Mouse (Mus musculus) layer of hippocampus, adult 11-12 months (tissue): ENCODE data around the gene Synrg.

ENCODE experiments used
- DNase-seq: peaks from one replicate; pipeline ENCODE4 v3.0.0; 2022; ENCODE audit warnings: low spot score

Synrg gene

DNA sequence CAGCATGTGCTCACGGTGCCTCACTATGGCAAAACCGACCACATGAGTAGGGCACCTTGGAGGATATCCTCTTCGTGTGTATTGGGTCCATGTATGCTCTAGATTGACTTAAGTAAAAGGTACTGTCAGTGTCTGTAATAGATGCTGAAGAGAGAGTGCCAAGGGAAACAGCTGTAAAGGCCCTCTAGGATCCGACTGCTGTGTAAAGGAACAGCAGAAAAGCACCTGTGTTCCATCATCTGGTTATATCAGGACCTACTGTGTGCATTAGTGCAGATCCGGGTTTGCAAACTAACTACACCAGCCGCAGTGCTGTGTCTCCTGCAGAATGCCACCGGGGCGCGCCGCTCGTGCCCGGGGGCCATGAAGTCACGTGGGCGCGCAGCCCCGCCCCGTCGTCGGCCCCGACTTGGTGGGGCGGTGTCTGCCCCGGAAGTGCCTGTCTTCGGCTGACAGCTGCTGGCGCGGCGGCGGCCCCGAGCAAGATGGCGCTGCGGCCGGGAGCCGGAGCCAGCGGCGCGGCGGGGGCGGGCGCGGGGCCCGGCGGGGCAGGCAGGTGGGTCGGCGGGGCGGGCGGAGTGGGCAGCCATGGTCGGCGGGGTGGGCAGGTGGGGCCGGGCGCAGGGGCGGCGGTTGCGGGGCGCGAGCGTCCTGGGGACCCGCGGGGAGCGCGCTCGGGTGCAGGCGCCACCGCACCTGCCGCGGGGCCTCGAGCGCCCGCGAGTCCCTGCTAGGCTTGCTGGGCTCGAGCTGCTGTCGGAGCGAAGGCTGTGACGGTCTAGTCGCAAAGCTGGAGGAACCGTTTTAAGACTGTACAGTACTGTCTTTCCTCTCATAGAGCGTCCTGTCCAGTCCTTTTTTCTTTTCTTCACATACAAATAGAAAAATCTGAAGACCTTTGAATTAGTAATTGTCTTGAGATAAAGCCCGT lies at the start of gene Synrg:
TSS of gene Synrg (plus strand) at position 438 of the 931 bp plus-strand sequence.
- peak; percentile 92 for DNase-seq

DNA sequence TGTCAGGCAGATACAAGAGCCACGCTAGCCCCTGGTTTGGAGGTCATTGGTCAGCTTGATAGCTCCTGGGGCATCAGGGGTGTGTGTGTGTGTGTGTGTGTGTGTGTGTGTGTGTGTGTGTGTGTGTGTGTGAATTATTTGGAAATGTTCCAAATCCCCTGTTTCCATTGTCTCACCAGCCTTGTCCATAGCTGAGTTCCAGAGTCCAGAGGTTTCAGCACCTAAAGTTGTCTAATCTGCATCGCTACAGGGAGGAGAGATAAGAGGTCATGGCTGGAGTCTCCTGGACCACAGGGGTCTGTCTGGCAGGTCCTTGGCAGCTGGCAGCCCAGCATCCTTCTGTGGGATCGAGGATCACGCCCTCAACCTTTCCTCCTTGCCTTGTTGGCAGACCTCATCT lies 49.7 kb upstream of the Synrg start:
- no peak for DNase-seq

- DNase-seq = no peak
Measured at GRCm38 (mm10) chr11:83922600-83922999, 41.6 kb upstream of the Synrg start.

- DNase-seq = no peak
Measured at GRCm38 (mm10) chr11:83927097-83927496, 37.1 kb upstream of the Synrg start.

GRCm38 (mm10) chr11:83932506-83933106 lies 31.6 kb upstream of the Synrg start:
- no peak for DNase-seq

DNA sequence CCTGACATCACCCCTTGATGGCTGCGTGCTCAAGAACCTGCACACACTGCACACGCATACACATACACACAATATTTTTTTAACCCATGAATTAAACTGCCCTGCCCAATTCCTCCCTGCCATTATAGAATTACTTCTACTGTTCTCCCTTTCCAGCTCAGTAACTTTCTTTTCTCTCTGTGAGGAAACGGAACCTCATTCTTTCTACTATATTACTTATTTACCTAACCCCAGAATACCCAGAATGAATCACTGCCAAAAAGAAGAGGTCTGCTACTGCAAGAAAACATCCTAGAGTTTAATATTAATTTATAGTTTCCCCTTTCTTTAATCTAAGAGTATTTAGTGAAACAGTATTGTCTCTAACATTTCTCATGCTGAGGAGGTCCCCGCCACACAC lies 30.9 kb upstream of the Synrg start:
- DNase-seq = no peak

DNA sequence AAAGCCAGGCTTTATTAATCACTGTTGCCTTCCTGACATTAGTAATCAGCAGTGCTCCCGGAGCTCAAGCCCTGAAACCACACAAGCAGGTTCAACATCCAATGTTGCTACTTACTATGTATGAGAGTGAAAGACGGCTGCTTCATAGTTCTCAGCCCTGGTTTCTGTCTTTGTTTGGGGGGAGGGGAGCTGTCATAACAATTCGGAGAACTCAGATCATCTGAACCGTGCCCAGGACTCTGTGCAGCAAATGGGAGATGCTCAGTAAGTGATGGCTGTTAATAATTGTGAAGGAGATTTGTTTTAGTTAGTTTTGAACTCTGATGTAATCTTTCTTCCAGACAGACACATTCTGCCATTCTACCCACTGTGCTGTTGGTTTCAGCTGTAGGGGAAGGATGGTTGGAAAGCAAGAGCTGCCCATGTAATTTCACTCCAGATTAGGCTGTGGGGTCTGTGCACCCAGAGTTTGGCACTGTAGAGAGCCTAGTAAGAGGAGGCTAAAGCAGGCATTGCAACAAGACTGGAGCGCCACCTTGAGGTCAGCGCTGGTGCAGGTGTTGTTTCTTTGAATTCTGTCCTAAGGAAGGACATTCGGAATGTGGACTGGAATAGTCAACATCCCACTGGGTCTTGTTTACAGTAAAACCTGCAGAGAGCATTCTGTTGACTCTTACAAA lies 28.1 kb upstream of the Synrg start:
- DNase-seq = peak; percentile 84

DNA sequence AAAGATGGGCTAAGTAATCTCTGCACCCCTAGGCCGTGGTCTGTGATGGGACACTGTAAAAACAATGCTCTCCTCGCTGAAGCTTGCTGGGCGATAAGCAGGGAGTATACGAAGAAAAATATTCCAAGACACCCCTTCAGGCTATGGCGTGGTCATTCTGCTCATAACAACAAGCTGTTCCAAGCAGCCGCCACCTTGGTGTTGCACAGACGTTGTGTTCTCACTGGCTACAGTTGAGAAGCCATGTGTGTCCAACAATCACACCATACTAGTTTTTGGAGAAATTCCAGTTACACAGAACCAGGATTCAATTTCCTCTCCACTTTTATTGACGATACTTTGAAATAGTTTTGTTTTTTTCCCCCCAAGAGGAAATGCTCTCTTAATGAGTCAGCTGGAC lies 25.7 kb upstream of the Synrg start:
- no peak for DNase-seq

DNA sequence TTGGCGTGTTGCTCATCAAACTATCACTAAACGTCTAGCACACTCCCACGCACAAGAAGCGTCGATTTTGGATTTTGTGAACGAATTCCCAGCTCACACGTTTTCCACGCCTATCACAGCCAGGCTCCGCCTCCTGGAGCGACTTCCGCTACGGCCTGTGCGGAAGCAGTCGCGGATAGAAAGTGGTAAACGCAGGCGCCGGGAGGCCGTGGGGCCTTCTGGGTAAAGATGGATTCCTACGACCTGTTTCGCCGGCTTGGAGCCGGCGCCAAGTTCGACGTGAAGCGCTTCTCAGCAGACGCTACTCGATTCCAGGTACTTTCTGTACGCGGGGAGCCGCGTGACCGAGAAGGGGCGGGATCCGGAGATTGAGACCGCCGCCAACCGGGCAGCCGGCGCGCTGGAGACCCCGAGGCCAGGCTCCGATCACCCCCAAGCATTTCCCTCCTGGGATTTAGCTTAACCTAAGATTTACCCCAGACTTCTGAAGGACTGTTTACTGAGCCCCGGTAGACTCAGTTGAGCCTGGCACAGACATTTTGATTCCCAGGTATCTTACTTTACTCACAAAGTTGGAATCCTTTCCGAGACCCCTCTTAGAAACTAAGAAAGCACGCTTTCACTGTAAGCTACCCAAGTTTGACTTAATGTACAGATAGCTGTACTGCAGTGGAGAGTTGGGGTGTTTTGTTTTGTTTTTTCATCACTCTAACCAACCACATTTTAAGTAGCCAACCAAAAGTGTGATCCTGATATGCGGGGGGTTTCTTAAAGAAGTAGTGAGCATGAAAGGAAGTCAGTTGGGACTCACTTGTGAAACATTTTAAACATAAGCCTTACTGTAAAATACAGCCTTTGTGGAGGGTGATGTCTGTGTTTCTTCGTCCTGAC lies 22.0 kb upstream of the Synrg start, which contains the start of gene Ddx52:
TSS of gene Ddx52 (plus strand) at position 113 of the 891 bp plus-strand sequence.
- peak; percentile 90 for DNase-seq

DNA sequence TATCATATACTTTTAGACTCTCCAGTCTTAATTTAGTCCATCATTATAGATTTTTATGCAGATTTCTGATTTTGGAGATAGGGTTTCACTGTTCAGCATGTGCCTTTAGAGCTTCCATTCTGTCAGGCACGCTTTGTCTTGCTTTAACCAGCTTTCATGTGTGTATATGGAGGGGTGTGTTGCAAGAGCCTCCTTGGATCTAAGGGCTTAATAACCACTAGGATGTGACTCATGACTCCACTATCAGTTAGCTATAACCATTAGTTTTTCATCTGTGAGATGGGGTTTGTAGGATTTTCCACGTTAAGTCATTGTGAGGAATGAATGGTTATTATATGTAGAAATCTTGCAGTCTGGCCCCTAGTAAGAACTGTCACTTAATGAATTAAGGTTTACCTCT lies 7.4 kb upstream of the Synrg start:
- DNase-seq = no peak

- DNase-seq = no peak
Measured at GRCm38 (mm10) chr11:83961983-83962382, 2.2 kb upstream of the Synrg start.

GRCm38 (mm10) chr11:83967436-83968204 lies 3.4 kb downstream of the Synrg start:
- no peak for DNase-seq

- no peak for DNase-seq
Measured at GRCm38 (mm10) chr11:83968205-83968575, 4.0 kb downstream of the Synrg start.

GRCm38 (mm10) chr11:83969040-83969439 lies 4.8 kb downstream of the Synrg start:
- DNase-seq = no peak

- DNase-seq = no peak
Measured at GRCm38 (mm10) chr11:83974561-83975346, 10.5 kb downstream of the Synrg start.

- no peak for DNase-seq
Measured at GRCm38 (mm10) chr11:83975488-83975887, 11.3 kb downstream of the Synrg start.

DNA sequence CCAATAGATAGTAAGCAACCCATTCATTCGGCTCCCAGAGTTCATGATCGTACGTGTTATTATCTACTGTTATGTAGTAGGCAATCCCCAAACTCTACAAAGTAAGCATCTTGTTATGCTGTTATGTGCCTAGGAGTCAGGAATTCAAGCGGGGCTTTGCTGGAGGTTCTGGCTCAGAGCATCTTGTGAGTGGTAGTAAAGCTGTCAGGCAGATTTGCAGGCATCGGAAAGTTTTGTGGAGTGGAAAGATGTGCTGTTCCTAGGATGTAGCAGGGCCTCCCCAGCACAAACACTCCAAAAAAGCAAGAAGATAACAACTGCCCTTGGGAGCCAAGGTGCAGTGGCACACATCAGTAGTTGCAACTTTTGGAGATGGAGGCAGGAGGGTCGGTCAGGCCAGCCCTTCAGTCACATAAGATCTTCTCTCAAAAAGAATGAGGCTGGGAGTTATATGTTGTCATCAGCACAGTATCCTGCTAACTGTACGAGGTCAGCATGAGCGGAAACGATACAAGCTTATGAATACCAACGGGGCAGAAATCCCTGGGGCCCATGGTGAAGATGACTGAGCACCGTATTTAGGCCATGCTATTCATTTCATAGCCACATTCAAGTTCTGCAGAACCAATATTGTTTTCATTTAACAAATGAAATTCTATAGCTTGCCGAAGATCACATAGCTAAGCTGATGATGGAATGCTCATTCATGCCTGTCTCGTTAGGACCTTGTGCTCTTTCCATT lies 12.2 kb downstream of the Synrg start:
- no peak for DNase-seq

GRCm38 (mm10) chr11:83977810-83978209 lies 13.6 kb downstream of the Synrg start:
- no peak for DNase-seq

DNA sequence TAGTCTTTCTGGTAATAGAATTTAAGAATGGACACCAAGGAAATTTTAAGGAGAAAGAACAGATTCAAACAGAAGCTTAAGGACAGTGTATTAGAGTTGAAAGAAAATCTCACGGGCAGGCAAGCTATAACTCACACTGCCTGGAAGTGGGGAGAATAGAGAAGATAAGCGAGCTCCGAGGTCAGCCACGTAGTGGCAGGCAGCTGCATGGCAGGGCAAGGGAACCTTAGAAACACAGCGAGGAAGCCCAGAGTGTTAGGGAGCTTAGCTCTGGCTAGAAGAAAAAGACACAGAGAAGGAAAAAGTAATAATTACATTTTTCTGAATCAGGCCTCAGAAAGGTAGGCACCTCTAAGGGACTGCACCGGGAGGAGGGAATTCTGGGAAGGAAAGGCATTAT lies 15.8 kb downstream of the Synrg start:
- DNase-seq = no peak
